Comparison of ENCODE assay signal across 8 mouse cellular contexts in the genomic region with DNA sequence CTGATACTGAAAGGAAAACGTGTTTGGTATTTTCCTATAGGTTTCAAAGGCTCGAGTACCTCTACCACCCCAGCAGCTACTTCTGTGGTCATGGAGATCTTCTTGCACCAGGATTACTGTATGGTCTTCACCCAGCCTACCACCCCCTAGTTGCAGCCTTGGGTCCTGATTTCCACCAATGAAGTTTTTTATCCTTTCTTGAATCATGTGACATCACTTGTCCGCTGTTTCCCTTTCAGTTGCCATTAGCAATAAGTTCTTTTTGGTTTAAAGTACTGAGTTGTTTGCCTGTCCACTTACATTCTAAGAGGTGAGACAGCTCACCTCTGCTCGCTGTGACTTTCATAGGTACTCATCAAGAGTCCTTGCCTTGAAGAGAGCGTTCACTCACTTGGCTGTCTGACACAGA. TPM values are rescaled to one million over a fixed set of nuclear protein-coding genes. Genes with fewer than 3 reads are reported as not detected.
DNase-seq lines count a peak whose midpoint lies in the region; ATAC-seq and TF ChIP-seq lines count a peak whose summit lies in the region.

No protein-coding gene starts in this region.

- H3K4me2 ChIP-seq in heart, embryonic 15.5 days = peak overlapping the region; percentile 76

- H3K4me1 ChIP-seq in testis, adult 2 months (ENCODE audit: control insufficient read depth, insufficient read depth, low read length) = peaks cover 7% of the 10 kb centered on the region
- peaks cover 5% of the 10 kb centered on the region; the same call in 1 of the 2 replicates for H3K4me1 ChIP-seq in heart, embryonic 15.5 days (replicated peaks)
- peaks cover 6% of the 10 kb centered on the region for H3K4me1 ChIP-seq in midbrain, embryonic 10.5 days

- no peaks in the 10 kb centered on the region for H3K36me3 ChIP-seq in testis, adult 2 months (ENCODE audit: control insufficient read depth, insufficient read depth, low read length)
- no peaks in the 10 kb centered on the region for H3K36me3 ChIP-seq in heart, embryonic 15.5 days
- H3K36me3 ChIP-seq in midbrain, embryonic 10.5 days = peaks cover 23% of the 10 kb centered on the region

- peak overlapping the region; percentile 72 for H3K9ac ChIP-seq in heart, embryonic 15.5 days

- no peaks in the 10 kb centered on the region for H3K9me3 ChIP-seq in heart, embryonic 15.5 days (replicated peaks)
- H3K9me3 ChIP-seq in midbrain, embryonic 10.5 days (replicated peaks) = peaks cover 2% of the 10 kb centered on the region

- H3K27me3 ChIP-seq in testis, adult 2 months (ENCODE audit: control insufficient read depth, insufficient read depth, low read length) = no peaks in the 10 kb centered on the region
- H3K27me3 ChIP-seq in heart, embryonic 15.5 days = no peaks in the 10 kb centered on the region
- no peaks in the 10 kb centered on the region for H3K27me3 ChIP-seq in midbrain, embryonic 10.5 days (ENCODE audit: low read depth, poor library complexity, severe bottlenecking)

- peak; percentile 59 for ATAC-seq in heart, embryonic 15.5 days (replicated peaks; ENCODE audit: insufficient number of reproducible peaks, insufficient read depth, low FRiP score, low read depth)

- H3K27ac ChIP-seq in testis, adult 2 months (ENCODE audit: control insufficient read depth, insufficient read depth, low read depth, low read length) = peak overlapping the region; percentile 83
- peak overlapping the region; percentile 80 for H3K27ac ChIP-seq in heart, embryonic 15.5 days
- H3K27ac ChIP-seq in midbrain, embryonic 10.5 days (replicated peaks) = peak overlapping the region; percentile 93

- intact Hi-C loops in left cerebral cortex, postnatal 10 days (cut with DNase I) = no loop called here

- 19% methylated on average over 5 of the region's 5 CpGs for WGBS in heart, embryonic 15.5 days
- 54% methylated on average over 5 of the region's 5 CpGs for WGBS in midbrain, embryonic 10.5 days

- no peak for TF ChIP-seq CTCF in testis, adult 2 months (IDR thresholded peaks at IDR 0.05; ENCODE audit: control insufficient read depth, insufficient read depth, insufficient replicate concordance, low read depth, low read length)

- TF ChIP-seq POLR2A in testis, adult 2 months (IDR thresholded peaks at IDR 0.05; ENCODE audit: control insufficient read depth, low read depth, low read length) = no peak

- peak; percentile 9 for DNase-seq in adrenal gland, postnatal 14 days
- no peak for DNase-seq in adrenal gland, adult 2 months
- DNase-seq in testis, postnatal 14 days (ENCODE audit: low spot score) = no peak
- DNase-seq in left cerebral cortex, postnatal 10 days (ENCODE audit: extremely low spot score in 1 of 2, low spot score in 2 of 2) = peak; percentile 22 to 29
- DNase-seq in midbrain, embryonic 10.5 days (ENCODE audit: low spot score) = no peak
- DNase-seq in thymus, postnatal 4 days = peak; percentile 41

- peak overlapping the region; percentile 98 for H3K4me3 ChIP-seq in testis, adult 2 months (ENCODE audit: control insufficient read depth, low read depth, low read length)
- H3K4me3 ChIP-seq in heart, embryonic 15.5 days = peak overlapping the region; percentile 67
- peak overlapping the region; percentile 79 for H3K4me3 ChIP-seq in midbrain, embryonic 10.5 days

RNA-seq across cellular contexts. Expression of gene Tigd2, which starts 0.6 kb away (rescaled TPM):
- total RNA-seq in adrenal gland, postnatal 14 days (2021) = 16.2 and 19.8 TPM in 2 replicates
- total RNA-seq in adrenal gland, adult 2 months (2021) = 10 to 100 TPM; 17.6 to 18.7 TPM
- polyA plus RNA-seq in adrenal gland, adult 2 months (2012; rRNA removed) = 4.8 and 7.7 TPM in 2 replicates
- 1.8 and 1.9 TPM in 2 replicates for polyA plus RNA-seq in testis, adult 2 months (2012; rRNA removed)
- 9.8 and 10.9 TPM in 2 replicates for polyA plus RNA-seq in heart, embryonic 15.5 days (2015; fragmentation: Nextera tagmentation; extraction: Ambion mirVana)
- total RNA-seq in left cerebral cortex, postnatal 10 days (2021) = 10 to 100 TPM; 10.4 to 12.0 TPM
- 9.3 and 11.0 TPM in 2 replicates for polyA plus RNA-seq in midbrain, embryonic 10.5 days (2016; fragmentation: Nextera tagmentation; extraction: Ambion mirVana)

Comparison
In these comparisons a context has a peak if more than half of its experiments do, and no peak if none do; other contexts are left out.
1. DNase-seq: peak in adrenal gland, postnatal 14 days (single experiment), left cerebral cortex, postnatal 10 days (2 of 2) and thymus, postnatal 4 days (single experiment); none in adrenal gland, adult 2 months (single experiment), testis, postnatal 14 days (single experiment) and midbrain, embryonic 10.5 days (single experiment).
2. Peak in every context shown above with its lines, with median percentiles within 50 percentile points of each other: H3K27ac ChIP-seq and H3K4me3 ChIP-seq.